Mouse (Mus musculus) layer of hippocampus, postnatal 14 days (tissue): ENCODE measurements around the gene Prkce. TPM values are rescaled to one million over a fixed set of nuclear protein-coding genes. Genes with fewer than 3 reads are reported as not detected.
"Not testable (repeated sequence)": the region's sequence is repeated elsewhere in the genome, so short reads cannot be mapped to it uniquely, and the experiment has no call there.

Experiments used
- DNase-seq, 2 experiments: peaks; one replicate each; pipeline ENCODE4 v3.0.0; 2021 to 2022; ENCODE audit warnings: low spot score in 2 of 2, mixed read lengths in 1 of 2
- total RNA-seq, 2 experiments: library from RNA; stranded (reverse); gene quantifications; 2 replicates each; pipeline ENCODE4 v1.2.3; 2021

Prkce gene
- total RNA-seq, 2 experiments from 2014 or later, result 380 TPM

DNA sequence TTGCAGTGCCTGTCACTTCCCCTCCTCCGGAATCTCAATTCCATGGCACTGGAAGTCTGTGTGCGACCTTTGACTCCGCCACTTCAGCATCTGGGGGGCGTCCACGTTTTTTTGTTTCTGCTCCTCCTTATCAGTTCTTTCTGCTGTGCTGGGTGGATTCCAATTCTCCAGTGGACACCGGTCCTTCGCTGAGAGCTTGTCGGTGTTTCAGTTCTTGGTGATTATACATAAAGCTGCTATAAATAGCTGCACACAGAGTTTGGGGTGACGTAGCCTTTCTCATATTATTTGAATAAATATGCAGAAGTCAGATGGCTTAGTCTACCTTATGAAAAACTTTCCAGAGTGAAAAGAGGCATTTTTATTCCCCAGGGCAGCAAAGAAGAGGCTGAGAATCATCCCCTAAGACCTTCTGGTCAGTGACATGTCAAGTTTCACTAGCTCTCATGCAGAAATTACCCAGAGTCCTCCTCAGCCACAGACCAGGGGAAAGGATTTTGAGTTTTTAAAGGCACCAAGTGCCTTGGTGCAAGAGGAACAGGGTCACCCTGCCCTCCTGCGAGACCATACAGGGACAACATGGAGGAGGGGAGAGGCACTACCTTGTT, 299.8 kb downstream of the Prkce start:
- no peak for DNase-seq

DNA sequence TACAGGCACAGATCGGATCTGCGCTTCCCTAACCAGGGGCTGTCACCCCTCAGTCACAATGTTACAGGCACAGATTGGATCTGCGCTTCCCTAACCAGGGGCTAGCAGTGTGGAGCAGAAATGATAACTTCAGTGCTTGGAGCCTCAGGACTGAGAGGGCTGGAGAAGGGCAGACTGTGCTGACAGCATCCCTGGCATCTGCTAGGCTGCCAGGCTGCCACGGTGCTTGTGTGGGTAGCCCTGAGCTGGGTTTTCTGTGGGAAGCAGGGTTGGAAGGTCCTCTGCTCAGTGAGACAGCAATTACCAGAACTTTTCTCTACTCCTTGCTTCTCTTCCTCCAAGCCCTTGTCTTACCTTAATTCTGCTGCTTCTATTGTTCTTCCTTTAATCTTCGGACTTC, 300.4 kb downstream of the Prkce start:
- no peak for DNase-seq

DNA sequence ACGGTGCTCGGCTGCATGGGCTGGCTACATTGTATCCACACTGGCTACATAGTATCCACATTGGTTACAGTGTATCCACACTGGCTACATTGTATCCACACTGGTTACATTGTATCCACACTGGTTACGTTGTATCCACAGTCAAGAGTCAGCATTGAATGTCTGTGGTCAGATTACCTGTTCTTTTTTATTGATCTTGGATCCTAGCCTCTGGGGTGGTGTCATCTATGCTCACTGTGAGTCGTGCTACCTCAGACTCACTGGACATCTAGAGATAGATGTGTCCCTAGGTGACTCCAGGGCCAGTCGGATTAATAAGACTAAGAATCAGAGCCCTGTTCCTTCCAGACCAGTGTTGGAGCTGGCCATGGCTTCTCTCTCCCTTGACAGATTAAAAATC, 302.6 kb downstream of the Prkce start:
- DNase-seq, result no peak

DNA sequence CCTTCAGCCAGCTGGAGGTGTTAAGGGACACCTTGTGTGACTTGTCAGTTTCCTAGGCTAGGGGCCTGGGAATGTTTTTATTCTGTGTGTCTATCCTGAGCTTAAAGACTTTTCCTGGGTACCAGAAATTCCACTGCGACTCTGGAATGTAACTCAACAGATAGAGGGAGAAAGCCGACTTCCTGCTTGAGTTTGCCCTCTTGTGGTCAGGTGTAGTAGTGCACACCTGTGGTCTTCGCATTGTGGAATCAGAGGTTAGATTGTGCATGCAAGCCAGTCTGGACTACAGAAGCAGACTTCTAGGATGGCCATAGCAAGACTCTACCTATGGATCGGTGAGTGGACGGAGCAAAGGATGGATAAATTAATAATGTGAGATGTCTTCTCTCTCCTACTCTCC, 304.1 kb downstream of the Prkce start:
- no peak for DNase-seq

DNA sequence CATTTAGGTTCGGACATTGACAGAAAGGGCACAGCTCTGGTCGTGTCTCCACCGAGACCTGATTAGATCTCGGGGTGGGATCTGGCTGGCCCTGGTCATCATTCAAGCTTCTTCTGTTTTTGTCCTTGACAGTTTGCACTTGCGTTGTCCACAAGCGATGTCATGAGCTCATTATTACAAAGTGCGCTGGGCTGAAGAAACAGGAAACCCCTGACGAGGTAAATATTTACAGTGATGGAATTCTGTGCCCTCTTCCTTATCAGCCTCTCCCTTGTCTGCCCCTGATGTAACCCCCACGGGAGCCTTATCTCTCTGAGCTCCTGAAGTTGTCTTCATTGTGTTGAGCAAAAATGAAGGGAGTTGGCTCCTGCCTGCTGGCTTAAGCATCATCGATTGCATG, 309.1 kb downstream of the Prkce start:
- no peak for DNase-seq

DNA sequence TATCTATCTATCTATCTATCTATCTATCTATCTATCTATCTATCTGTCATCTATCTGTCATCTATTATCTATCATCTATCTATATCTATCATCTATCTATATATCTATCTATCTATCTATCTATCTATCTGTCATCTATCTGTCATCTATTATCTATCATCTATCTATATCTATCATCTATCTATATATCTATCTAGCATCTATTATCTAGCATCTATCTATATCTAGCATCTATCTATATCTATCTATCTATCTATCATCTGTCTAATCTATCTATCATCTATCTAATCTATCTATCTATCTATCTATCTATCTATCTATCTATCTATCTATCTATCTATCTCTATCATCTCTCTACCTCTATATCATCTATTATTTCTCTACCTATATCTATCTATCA, 309.8 kb downstream of the Prkce start:
- DNase-seq, result not testable (repeated sequence)

DNA sequence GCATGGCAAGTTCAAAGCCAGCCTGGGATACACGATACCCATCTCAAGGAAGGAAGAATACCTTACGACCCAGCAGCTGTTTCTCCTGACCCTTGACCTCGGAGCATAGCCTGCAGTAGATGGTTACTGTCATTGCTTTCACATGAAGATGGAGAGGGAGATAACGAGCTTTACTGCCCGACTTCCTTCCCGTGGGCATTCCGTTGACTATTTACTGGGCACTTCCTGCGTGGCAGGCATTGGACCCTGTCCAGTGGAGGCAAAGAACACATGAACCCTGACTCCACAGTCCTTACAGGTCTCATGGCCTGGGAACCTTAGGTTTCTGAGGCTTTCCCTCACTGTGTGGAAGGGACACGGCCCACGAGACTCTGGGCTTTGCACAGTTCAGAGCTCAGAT, 311.8 kb downstream of the Prkce start:
- DNase-seq, result no peak

DNA sequence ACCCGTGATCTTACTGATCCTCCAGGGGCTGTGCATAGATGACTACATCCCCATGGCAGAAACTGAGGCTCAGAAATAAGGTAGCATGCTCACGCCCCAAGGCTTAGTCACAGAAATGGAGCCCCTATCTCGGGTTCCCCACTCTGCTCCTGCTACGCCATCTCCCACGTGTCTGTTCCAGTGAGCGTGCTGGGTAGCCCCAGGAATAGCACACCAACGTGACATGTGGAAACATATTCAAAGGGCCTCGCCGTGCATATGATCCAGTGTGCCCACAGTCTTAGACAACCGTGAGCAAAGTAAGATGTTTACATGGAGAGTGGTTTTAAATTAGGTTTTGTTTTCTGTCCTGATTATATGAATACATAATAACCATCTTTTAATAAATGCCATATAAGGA, 315.1 kb downstream of the Prkce start:
- DNase-seq, result no peak

DNA sequence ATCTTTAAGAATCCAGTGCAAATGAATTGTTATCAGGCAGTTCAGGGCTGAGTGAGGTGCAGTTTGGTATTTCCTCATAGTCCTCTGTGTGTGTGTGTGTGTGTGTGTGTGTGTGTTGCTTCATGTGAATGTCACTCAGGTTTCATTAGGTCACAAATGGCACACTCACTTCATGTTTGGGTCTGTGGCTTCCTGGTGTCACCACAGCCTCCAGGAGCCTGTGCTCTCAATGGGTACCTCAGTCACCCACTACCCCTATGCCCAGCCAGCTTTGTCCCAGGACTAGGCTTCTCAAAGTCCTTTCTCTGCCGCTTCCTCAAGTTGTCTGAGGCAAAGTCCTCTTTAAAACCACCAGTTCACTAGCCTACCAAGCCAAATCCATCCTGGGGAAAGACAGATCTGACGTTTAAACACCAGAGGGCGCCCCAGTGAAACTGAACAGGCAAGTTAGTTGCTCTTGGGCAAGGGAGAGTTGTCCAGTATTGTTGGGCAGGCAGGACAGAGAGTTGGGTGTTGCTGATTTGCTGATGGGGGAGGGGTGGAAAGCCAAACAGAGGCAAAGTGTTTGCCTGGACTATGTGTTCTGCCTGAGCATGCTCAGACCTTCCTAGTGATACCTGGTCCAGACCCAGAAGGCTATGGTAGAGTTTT, 316.6 kb downstream of the Prkce start:
- DNase-seq, result peak; percentile 82 to 89

DNA sequence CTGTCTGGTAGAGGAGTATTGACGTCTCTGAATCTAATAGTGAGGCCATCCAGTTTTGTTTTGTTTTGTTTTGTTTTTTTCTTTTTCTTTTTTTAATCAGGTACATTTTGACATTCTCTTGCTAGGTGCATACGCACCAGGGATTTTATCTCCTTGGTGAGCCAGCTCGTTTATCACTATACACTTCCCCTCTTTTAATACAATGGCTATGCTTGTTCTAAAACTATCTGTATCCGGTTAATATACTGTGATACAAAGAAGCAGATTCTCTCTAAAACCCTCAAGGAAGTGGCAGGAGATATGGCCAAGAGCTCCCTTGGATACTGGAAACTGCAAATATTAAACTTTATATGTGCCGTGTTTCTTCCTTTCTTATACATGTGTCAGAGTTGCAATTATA, 319.1 kb downstream of the Prkce start:
- DNase-seq, result no peak

DNA sequence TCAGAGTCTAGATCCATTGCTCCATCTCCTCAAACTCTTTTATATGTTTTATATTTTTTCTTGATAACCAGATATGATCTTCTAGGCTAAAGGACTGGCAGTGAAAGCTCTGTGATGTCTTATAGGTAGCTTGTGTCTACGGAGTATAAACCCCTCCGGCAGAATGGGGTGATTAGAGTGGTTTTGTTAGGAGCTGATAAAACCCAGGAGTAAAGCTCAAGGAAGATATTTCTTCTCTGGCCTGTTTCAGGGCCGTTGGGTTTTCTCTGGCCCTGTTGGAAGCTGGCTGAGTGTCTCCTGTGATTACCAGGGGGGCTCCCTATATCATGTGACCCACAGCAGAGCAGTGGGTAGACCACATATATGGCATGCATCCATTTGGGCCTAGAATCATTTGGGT, 319.9 kb downstream of the Prkce start:
- no peak for DNase-seq

DNA sequence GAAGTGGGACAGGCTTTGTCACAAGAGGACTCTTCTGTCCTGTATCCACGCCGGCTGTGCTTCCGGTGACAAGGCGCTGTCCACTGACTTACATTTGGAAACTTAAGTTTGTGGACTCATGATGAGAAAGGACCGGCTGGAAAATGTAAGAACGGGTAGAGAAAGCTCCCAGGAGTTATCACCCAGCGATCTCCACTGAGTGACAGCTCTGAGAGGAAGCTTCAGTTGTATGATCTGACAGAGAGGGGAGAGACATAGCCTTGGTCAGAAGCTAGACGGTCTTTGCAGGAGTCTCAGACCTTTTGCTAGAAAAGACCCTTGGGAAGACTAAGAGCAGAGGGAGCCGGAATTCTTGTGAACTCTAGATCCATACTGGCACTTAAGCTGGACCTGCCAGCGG, 322.2 kb downstream of the Prkce start:
- no peak for DNase-seq

DNA sequence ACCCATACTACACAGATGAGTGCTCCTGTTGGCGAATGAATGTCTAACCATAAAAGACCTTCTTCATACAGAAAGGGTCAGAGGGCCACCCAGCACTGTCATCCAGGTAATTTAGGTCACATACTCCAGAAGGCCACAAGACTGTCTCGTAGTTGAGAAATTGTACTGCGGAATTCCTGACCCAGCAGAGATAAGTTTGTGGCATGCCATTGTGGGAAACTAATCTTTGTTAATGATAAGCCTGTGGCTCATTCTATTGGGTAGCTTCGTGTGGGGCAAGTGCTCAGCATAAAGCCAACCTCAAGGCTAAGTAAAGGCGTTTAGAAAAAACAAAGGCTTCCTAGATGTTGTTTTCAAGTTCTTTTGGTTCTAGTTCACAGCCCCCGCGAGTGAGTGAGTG, 324.8 kb downstream of the Prkce start:
- DNase-seq, result no peak

DNA sequence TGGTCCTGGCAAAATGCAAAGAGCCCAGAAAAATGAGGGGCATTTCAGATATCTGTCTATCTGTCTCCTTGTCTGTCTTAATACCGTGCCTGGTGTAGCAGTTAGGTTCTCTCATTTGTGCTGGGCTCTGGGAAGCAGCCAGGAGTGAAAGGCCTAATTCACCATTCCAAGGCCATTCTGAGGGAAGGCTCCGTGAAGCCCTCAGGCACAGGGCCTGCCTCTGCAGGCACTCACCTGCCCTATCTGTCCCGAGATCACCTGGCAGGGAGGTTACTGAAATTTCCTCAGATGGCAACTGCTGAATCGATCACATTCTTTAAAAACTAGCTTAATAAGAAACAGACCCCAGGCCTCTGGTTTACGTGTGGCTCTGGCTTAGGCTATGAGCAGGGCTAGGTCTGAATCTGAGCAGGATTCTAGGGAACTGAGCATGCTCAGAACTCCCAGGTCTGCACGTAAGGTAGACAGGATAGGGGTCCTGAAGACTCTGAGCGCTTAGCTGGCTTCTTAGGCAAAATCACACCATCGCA, 326.4 kb downstream of the Prkce start:
- DNase-seq, result no peak

DNA sequence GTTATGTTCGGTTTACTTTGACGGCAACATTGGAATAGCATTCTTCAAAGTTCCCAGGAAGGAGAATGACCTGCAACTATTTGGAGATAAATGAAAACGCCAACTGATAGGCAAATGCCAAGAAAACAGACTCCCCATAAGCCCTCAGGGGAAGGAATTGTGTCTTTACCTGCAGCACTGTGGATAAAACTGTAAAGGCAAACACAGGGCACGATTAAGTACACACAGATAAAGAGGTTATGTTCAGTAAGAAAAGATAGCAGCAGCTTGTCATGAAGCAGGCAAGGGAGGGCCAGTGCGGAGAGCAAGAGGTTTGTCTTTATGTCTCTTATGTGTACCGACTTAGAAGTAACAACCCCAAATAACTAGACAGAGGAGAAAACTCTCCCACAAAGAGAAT, 326.9 kb downstream of the Prkce start:
- no peak for DNase-seq

DNA sequence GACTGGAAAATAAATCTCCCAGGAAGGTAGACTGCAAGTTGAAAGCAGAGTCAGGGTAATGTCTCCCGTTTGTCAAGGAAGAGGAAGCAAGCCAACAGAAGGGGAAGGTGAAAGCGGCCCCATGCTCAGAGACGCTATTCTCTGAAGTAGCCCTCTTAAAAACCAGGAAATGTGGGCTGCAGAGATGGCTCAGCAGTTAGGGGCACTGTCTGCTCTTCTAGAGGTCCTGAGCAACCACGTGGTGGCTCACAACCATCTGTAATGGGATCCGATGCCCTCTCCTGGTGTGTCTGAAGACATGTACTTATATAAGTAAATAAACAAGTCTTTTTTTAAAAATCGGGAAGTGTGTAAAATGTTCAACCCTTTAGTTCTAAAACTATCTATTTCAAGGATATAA, 327.3 kb downstream of the Prkce start:
- DNase-seq, result no peak

DNA sequence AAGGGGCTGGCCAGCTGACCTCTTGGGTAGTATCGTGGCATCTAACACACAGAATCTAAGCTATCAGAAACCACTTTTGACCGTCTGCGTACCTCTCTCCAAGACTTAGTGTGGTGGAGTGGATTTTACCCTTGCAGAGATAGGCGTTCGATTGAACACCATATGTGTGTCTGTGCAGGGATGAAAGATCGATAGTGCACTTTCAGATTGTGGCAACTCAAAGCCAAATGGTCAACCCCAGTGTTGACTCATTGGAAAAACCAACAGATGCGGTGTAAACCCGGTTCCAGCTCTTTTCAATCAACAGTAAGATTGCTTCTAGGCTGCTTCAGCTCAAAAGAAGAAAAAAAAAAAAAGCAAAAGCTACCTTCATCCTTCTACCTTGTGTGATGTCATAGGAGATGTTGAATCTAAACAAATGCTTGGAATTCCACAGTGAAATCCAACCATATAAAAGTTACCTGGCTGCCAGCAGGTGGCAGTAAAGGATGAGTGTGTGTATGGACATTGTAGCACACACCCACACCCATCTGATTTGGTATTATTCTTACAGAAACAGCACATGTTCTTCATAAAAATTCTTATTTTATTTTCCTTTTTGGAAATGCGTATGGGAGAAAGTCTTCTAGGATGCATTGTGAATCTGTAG, 328.7 kb downstream of the Prkce start:
- DNase-seq, result peak in 1 of 2 experiments; percentile 71

DNA sequence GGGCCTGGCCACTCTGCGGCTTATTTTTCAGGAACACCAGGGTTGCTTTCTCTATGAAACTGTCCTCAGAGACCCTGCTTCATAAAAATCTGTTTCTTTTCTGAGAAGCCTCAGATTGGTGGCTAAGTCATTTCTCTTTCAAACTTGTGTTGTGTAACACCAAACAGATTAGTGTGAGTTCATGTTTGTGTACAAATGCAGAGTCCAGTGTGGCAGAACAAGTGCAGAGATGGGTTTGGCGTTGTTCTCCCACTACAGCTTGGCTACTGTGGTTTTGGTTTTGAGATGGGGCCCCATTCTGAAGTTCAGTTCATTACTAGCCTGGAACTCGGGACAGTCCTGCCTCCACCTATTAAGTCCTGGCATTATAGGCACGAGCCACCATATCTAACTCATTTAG, 329.7 kb downstream of the Prkce start:
- DNase-seq, result no peak

DNA sequence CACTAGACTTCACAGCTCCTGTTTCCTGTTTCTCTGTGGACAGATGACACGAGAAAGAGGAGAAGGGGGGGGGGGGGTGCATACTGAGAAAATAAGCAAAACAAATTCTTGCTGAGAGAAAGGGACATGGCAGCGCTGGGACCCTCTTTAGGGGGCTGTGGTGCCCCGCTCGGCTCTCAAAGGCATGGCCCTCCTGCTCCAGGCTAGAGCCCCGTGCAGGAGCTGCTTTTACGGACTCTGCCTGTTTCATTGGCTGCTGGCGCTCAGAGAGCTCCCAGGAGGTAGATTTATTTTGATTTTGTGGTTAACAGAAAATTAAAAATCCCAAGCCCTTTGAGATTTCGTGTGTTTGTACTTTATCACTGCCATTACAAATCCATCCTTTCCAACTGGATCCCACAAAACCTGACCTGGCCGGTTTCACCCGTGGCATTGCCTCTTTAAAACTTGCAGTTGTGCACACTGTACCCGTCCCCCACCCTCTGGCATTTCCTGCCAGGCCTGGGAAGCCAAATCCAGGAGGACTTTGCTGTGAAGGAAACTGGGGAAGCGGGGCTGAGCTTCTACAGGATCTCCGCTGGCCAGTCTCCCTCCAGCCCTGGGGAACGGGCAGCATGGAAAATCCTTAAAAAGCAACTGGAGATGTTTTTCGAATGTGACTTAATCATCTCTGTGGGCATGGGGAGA, 331.9 kb downstream of the Prkce start:
- peak in 1 of 2 experiments; percentile 24 for DNase-seq

DNA sequence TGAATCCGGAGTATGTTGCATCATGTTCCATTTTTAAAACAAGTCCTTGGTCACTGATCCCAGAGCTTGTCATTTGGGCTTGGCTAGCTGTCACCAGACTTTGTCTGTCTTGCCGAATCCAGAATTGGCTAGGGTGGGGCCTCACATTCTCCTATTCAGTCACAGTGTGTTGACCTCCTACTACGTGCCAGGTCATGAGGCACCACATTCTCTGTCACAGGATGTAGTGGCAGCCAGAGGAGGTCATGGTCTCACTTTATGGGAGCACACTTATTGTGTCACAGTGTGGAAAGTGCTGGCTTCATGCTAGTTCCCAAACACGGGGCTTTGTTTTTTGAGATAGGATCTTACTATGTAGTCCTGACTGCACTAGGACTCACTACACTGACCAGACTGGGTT, 333.8 kb downstream of the Prkce start:
- no peak for DNase-seq

DNA sequence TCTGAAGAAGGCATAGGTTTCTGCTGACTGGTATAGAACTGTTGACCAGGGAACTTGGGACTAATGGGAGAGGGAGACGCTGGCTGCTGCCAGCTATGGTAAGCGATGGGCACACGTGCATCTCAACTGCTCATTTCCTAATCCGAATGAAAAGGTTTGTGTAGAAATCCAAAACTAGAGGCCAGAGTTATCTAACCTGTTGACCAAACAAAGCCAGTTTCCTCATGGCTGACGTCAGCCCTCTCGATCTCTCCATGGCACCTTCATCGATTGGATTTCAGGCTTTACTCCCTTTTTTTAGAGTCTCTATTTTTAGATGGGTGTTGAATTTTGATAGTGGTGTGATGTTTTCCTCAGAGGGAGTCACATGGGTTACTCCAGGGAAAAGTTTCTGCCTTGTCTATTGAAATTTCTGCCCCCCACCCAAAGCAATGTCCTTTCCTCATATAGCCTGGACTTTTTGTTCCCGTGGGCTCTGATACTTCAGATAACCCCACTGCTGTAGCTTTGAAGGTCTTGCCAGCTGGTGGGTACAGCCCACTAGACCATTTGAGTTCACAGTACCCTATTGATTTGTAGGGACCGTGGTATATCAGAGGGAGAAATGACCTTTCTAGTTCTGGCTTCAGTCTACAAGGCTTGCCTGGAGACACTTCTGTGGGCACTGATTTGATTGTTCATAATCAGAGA, 335.8 kb downstream of the Prkce start:
- DNase-seq, result no peak
